In the genomic region with DNA sequence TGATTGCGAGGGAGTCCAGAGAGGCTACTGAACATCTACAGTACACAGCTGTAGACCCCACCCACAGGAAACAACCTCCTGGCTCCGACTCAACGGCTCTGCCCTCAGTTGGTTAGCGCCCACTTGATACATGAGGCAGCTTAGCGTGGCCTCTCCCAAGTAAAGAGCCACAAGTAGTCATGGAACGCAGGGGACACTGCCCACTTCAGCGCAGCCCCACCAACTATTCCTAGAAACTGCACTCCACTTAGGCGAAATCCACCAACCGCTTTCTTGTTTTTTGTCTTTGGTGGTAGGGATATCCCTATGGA, we compare ENCODE assay signal across 8 mouse cellular contexts. TPM values are rescaled to one million over a fixed set of nuclear protein-coding genes. Genes with fewer than 3 reads are reported as not detected.
DNase-seq lines count a peak whose midpoint lies in the region; ATAC-seq and TF ChIP-seq lines count a peak whose summit lies in the region.

No protein-coding gene starts in this region.

- peak overlapping the region; percentile 77; the same call in 1 of the 2 replicates for H3K9ac ChIP-seq in midbrain, postnatal 0 days (replicated peaks; ENCODE audit: low read length, poor library complexity, severe bottlenecking)

- H3K36me3 ChIP-seq in embryonic facial prominence, embryonic 10.5 days (replicated peaks): peaks cover 25% of the 10 kb centered on the region
- peaks cover 23% of the 10 kb centered on the region for H3K36me3 ChIP-seq in hindbrain, embryonic 10.5 days
- peaks cover 9% of the 10 kb centered on the region; the same call in 1 of the 2 replicates for H3K36me3 ChIP-seq in midbrain, postnatal 0 days (ENCODE audit: insufficient read depth, low read length)

- H3K27me3 ChIP-seq in embryonic facial prominence, embryonic 10.5 days (replicated peaks; ENCODE audit: low read depth, poor library complexity, severe bottlenecking): 0 out of 2 replicates have a peak, but pooled peaks cover 4% of the 10 kb centered on the region
- no peaks in the 10 kb centered on the region; the same call in 1 of the 2 replicates for H3K27me3 ChIP-seq in hindbrain, embryonic 10.5 days (ENCODE audit: insufficient read depth, poor library complexity, severe bottlenecking)
- H3K27me3 ChIP-seq in midbrain, postnatal 0 days (ENCODE audit: insufficient read depth, low read length): no peaks in the 10 kb centered on the region

- TF ChIP-seq CTCF in midbrain, postnatal 0 days (IDR thresholded peaks at IDR 0.05): no peak

- H3K4me1 ChIP-seq in embryonic facial prominence, embryonic 10.5 days: peaks cover 41% of the 10 kb centered on the region
- H3K4me1 ChIP-seq in hindbrain, embryonic 10.5 days (replicated peaks): peaks cover 42% of the 10 kb centered on the region
- H3K4me1 ChIP-seq in midbrain, postnatal 0 days (ENCODE audit: insufficient read depth, low read length): no peaks in the 10 kb centered on the region

- ATAC-seq in CD4-positive, CD25-positive, alpha-beta regulatory T cell, adult 4 months: peak; percentile 15
- ATAC-seq in midbrain, postnatal 0 days (ENCODE audit: low FRiP score): no peak

- no peaks in the 10 kb centered on the region for H3K9me3 ChIP-seq in embryonic facial prominence, embryonic 10.5 days
- H3K9me3 ChIP-seq in hindbrain, embryonic 10.5 days: no peaks in the 10 kb centered on the region
- H3K9me3 ChIP-seq in midbrain, postnatal 0 days (ENCODE audit: low read length): no peaks in the 10 kb centered on the region

- H3K27ac ChIP-seq in embryonic facial prominence, embryonic 10.5 days (replicated peaks): peak overlapping the region; percentile 87; the same call in 1 of the 2 replicates
- H3K27ac ChIP-seq in hindbrain, embryonic 10.5 days: peak overlapping the region; percentile 91
- H3K27ac ChIP-seq in midbrain, postnatal 0 days (ENCODE audit: low read depth, low read length): peak overlapping the region; percentile 55; the same call in 1 of the 2 replicates

- no peak for DNase-seq in embryonic facial prominence, embryonic 10.5 days (ENCODE audit: low spot score)
- no peak for DNase-seq in hindbrain, embryonic 10.5 days (ENCODE audit: low spot score)
- peak; percentile 82 for DNase-seq in liver
- no peak for DNase-seq in midbrain, postnatal 0 days (ENCODE audit: low spot score)
- DNase-seq in cerebellum, postnatal 36 days: no peak
- no peak for DNase-seq in ovary, postnatal 36 days (ENCODE audit: low spot score)
- no peak for DNase-seq in urinary bladder, postnatal 36 days (ENCODE audit: low spot score in 2 of 2)

- H3K4me2 ChIP-seq in midbrain, postnatal 0 days (ENCODE audit: low read depth, low read length, poor library complexity, severe bottlenecking): peak overlapping the region; percentile 99

- H3K4me3 ChIP-seq in embryonic facial prominence, embryonic 10.5 days: peak overlapping the region; percentile 85
- peak overlapping the region; percentile 75 for H3K4me3 ChIP-seq in hindbrain, embryonic 10.5 days
- peak overlapping the region; percentile 75 for H3K4me3 ChIP-seq in midbrain, postnatal 0 days (ENCODE audit: low read depth, low read length)

- 39% methylated on average over 9 of the region's 9 CpGs for WGBS in embryonic facial prominence, embryonic 10.5 days
- WGBS in hindbrain, embryonic 10.5 days: 34% methylated on average over 9 of the region's 9 CpGs
- 36% methylated on average over 9 of the region's 9 CpGs for WGBS in midbrain, postnatal 0 days

RNA-seq across cellular contexts. Expression of a gene that starts 0.9 kb away (rescaled TPM):
- polyA plus RNA-seq in CD4-positive, CD25-positive, alpha-beta regulatory T cell, adult 4 months (2017; shearing (Covaris generic)): 10 to 100 TPM; 14.7 to 17.4 TPM
- polyA plus RNA-seq in embryonic facial prominence, embryonic 10.5 days (2016; fragmentation: Nextera tagmentation; extraction: Ambion mirVana): 11.9 and 12.3 TPM in 2 replicates
- polyA plus RNA-seq in hindbrain, embryonic 10.5 days (2016; fragmentation: Nextera tagmentation; extraction: Ambion mirVana): 12.5 and 12.9 TPM in 2 replicates
- 11.6 and 25.3 TPM in 2 replicates for total RNA-seq in midbrain, postnatal 0 days (2014; rRNA removed)
- polyA plus RNA-seq in midbrain, postnatal 0 days (2015; fragmentation: Nextera tagmentation; extraction: Ambion mirVana): 9.3 and 9.4 TPM in 2 replicates

RNA-seq across cellular contexts. Expression of a gene that starts 1.2 kb away (rescaled TPM):
- 1 to 10 TPM in 1 of 2 experiments, under 1 TPM in 1; 0.40 to 1.1 TPM for polyA plus RNA-seq in CD4-positive, CD25-positive, alpha-beta regulatory T cell, adult 4 months (2017; shearing (Covaris generic))
- 0.65 and 0.81 TPM in 2 replicates for polyA plus RNA-seq in embryonic facial prominence, embryonic 10.5 days (2016; fragmentation: Nextera tagmentation; extraction: Ambion mirVana)
- 1.3 and 2.8 TPM in 2 replicates for polyA plus RNA-seq in hindbrain, embryonic 10.5 days (2016; fragmentation: Nextera tagmentation; extraction: Ambion mirVana)
- 0.94 and 1.3 TPM in 2 replicates for total RNA-seq in midbrain, postnatal 0 days (2014; rRNA removed)
- polyA plus RNA-seq in midbrain, postnatal 0 days (2015; fragmentation: Nextera tagmentation; extraction: Ambion mirVana): 0.86 and 1.5 TPM in 2 replicates

RNA-seq across cellular contexts. Expression of a gene that starts 24.8 kb away (rescaled TPM):
- polyA plus RNA-seq in CD4-positive, CD25-positive, alpha-beta regulatory T cell, adult 4 months (2017; shearing (Covaris generic)): 1 to 10 TPM; 2.2 to 6.3 TPM
- polyA plus RNA-seq in embryonic facial prominence, embryonic 10.5 days (2016; fragmentation: Nextera tagmentation; extraction: Ambion mirVana): 19.4 and 20.1 TPM in 2 replicates
- 19.0 and 19.6 TPM in 2 replicates for polyA plus RNA-seq in hindbrain, embryonic 10.5 days (2016; fragmentation: Nextera tagmentation; extraction: Ambion mirVana)
- total RNA-seq in midbrain, postnatal 0 days (2014; rRNA removed): 32.3 and 43.6 TPM in 2 replicates
- polyA plus RNA-seq in midbrain, postnatal 0 days (2015; fragmentation: Nextera tagmentation; extraction: Ambion mirVana): 31.4 and 33.9 TPM in 2 replicates

RNA-seq across cellular contexts. Expression of a gene that starts 25.0 kb away (rescaled TPM):
- 10 to 100 TPM; 14.4 to 18.6 TPM for polyA plus RNA-seq in CD4-positive, CD25-positive, alpha-beta regulatory T cell, adult 4 months (2017; shearing (Covaris generic))
- 62.3 and 64.3 TPM in 2 replicates for polyA plus RNA-seq in embryonic facial prominence, embryonic 10.5 days (2016; fragmentation: Nextera tagmentation; extraction: Ambion mirVana)
- 62.2 and 64.7 TPM in 2 replicates for polyA plus RNA-seq in hindbrain, embryonic 10.5 days (2016; fragmentation: Nextera tagmentation; extraction: Ambion mirVana)
- 36.2 and 37.8 TPM in 2 replicates for total RNA-seq in midbrain, postnatal 0 days (2014; rRNA removed)
- polyA plus RNA-seq in midbrain, postnatal 0 days (2015; fragmentation: Nextera tagmentation; extraction: Ambion mirVana): 31.7 and 32.6 TPM in 2 replicates

RNA-seq across cellular contexts. Expression of a gene that starts 46.5 kb away (rescaled TPM):
- not detected for polyA plus RNA-seq in CD4-positive, CD25-positive, alpha-beta regulatory T cell, adult 4 months (2017; shearing (Covaris generic))
- polyA plus RNA-seq in embryonic facial prominence, embryonic 10.5 days (2016; fragmentation: Nextera tagmentation; extraction: Ambion mirVana): 0.27 TPM in 1 of 2 replicates, not detected in the other
- polyA plus RNA-seq in hindbrain, embryonic 10.5 days (2016; fragmentation: Nextera tagmentation; extraction: Ambion mirVana): 0.85 TPM in 1 of 2 replicates, not detected in the other
- 0.38 and 0.60 TPM in 2 replicates for total RNA-seq in midbrain, postnatal 0 days (2014; rRNA removed)
- polyA plus RNA-seq in midbrain, postnatal 0 days (2015; fragmentation: Nextera tagmentation; extraction: Ambion mirVana): 0.62 and 0.74 TPM in 2 replicates
